Mouse (Mus musculus): ENCODE results near the gene Khsrp.

The Khsrp gene

DNA sequence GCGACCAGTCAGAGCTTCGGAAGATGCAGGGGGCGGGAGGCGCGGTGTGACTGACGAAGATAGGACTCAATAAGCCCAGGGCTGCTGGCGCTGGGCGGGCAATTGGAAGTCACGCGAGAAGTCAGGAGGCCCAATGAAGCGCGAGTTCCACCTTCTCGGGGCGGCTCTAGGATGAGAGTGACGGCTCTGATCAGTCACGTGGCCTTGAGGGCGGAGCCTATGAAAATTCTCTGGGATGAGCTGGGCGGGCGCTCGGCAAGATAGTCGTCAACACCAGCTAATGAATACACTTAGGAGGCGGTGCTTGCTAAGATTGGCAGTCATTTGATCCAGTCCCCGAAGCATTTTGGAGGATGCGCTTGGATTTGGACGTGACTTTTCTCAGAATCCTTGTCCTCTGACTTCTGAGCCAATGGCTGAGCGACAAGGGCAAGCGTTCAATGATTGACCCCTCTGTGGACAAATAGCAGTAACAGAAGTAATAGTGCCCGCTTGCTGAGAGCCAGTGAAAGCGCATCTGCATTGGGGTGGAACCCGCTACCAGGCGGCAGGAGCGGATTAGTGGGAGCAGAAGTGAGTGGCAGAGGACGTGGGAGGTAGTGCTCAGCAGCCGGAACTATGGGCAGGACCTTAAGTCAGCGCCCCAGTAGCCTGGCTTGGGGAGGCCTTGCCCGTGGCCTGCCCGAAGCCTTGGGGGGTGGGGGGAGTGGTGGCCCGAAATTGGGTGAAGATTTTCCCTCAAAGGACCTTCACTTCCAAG lies 519 bp upstream of the Khsrp start:
- peak; percentile 100 for DNase-seq (ENCODE audit: low spot score in 2 of 2)

DNA sequence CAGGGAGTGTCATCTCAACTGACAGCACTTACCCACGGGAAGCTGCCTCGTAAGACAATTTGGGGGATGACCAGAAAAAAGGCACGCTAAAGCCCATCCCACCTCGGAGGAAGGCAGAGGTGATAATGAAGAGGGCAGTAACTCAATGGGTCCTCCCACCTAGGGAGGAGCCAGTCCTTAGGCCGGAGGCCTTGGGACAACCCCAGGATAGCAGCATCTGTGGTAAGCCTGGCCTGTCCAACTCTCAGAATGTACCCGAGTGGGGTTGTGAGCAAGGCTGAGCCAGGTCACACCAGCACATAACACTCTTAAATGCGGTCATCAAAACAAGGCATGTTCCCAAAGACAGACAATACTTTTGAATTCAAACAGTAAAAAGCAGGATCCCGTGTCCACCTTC lies 1.6 kb downstream of the Khsrp start:
- DNase-seq (ENCODE audit: low spot score in 2 of 2), result no peak

DNA sequence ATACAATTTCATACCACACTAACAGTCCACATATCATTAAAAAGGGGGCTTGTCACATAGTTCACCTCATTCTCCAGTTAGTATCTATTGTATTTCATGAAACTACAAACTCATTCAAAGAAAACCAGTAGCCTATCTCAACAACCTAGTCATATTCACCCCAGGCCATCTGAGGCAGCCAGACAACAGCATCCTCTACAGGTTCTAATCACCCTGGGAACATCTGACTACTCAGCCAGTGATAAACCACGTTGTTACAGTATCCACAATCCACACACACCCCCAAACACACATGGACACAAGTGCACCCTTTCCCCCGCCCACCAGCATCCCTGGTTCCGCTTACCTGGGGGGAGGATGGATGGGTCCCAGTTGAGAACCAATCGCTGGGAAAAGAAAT lies 3.9 kb downstream of the Khsrp start:
- no peak for DNase-seq (ENCODE audit: low spot score in 2 of 2)

DNA sequence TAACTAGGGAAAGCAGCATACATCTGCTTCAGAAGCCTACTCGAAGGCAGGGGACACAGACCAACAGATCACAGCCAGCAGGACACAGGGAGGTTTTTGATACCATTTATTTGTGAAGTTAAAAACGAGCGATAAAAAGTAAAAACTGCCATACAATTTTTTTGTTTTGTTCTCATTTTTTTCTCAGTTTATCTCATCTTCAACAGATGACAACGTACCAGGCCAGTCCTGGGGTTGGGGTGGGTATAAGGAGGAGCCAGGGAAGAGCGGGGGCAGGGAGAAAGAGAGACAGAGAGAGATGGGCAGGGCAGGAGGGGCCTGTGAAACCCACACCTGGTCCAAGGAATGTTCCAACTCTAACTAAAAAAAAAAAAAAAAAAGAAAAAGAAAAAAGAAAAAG lies 10.4 kb downstream of the Khsrp start:
- no peak for DNase-seq (ENCODE audit: low spot score in 2 of 2)

DNA sequence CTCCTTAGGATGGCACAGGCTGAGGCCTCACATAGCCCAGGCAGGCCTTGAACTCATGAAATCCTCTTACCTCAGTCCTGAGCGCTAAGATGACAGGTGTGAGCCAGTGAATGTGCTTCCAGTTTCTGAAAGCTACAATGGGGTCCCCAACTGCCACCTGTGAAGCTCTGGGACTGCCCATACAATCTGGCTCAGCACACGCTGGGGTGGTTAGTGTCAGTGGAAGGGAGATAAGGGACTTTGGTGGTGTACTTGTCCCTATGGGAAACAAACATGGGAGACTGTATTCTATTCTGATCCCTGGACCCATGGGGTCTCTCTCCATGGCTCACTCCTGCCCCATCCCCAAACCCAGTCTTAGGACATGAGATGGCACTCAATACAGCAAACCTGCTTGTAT lies 11.6 kb downstream of the Khsrp start:
- no peak for DNase-seq (ENCODE audit: low spot score in 2 of 2)

DNA sequence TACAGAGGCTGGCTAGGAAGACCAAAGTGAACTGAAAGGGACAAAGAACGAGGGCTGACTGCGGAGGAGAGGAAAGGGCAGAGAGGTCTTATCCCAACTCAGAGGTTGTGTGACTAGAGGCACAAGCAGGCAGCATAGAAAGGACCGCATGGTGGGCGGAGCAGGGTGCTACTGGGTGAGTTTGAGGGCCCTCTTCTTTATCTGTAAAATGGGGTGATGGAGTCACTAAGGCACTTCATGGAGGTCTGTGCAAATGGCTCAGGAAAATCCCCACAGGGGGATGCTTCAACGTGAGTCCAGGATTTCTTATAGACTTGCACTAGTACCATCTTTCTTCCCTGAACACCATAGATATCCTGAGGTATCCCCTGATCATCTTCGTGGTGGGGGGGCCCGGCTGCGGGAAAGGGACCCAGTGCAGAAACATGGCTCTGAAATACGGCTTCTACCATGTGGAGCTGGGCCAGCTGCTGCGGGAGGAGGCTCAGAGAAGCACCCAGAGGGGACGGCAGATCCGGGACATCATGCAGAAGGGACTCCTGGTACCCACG lies 19.0 kb downstream of the Khsrp start:
- no peak for DNase-seq (ENCODE audit: low spot score in 2 of 2)

DNA sequence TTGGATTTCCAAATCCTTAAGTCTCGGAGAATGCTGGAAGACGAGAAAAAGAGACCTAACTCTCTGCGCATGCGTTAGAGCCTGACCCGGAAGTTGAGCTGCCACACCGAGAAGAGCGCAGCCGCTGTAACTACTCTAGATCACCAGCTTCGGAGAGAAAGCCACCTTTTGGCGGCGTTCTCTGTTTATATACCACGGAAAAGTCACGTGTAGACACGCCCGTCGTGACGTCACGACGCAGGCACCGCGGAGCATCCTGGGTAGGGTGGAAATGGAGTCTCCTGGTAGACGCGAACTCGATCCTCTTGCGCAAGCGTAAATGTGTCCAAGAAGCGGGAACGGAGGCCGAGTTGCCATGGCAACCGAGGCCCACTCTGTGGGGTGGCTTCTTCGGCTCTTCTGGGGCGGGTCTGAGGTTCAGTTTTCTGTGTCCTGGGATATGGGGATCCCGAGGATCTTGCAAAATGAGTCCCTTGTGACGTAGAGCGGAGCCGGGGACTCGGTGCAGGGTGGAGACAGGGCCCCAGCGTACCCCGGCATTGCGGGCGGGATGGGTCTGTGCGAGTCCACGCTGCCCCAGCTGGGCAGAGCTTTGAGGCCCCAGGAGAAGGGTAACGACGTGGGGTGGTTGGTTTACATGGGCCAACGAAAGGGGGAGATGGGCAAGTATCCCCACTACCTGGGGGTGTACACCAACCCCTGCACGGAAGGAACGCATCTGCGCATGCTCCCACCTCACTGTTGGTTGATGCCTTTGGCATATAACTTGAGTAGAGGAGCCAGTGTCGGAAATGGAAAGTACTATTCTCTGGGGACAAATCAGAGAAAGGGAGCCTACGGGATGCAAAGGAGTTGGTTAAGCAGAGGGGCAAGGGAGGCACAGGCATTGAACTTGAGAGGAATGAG lies 19.8 kb downstream of the Khsrp start, which contains the start of the genes Gtf2f1 and Gm17949:
Gene Gtf2f1 (minus strand): TSS at position 53 of the 906 bp plus-strand sequence.
Gene Gm17949 (plus strand): TSS at position 234 of the 906 bp plus-strand sequence.
- peak; percentile 93 to 96 for DNase-seq (ENCODE audit: low spot score in 2 of 2)

DNA sequence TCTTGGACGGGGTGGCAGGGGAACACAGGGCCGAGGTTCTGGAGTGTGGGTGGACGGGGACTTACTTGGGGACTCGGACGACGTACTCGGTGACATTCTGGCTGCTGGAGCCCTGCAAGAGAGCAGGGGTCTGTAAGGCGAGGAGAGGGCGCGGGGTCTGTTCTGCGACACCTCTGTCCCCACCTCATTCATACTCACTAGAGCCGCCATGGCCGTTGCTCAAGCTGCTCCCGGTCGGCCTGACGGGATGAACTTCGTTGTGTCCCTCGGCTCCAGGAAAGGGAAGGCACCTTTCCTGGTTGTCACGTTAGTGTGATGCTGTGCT lies 20.4 kb downstream of the Khsrp start:
- no peak for DNase-seq (ENCODE audit: low spot score in 2 of 2)

DNA sequence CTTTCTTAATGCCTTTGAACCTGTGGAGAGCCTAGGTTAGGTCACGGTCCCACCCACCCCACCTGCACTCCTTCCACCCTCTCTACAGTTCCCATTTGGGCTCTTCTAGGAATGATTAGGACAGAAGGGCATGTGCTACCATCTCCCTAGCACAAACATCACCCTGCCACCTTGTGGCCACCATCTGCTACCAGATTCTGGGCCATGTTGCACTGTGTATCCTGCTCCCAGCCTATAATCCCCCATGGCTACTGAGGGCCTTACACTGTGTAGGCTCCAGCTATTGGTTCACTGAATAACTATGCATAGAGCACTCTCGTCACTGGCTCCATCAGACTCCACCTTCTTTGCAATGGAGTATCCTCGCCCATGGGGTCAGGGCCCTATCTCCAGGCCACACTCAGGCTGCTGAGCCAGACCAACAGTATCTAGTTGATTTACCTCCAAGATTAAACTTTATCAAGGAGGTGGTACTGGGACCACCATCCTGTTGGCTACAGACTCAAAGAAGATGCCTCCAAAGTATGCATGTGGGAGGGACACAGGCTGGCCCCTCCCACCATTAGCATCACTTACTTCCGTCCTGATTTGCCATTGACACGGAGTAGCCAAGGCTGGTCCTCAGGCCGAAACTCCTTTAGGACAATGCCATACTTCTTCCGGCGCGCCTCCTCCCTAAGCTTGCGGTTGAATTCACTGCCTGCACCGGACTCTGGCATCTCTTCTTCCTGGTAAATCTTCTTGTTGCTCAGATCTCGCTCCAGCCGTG lies 24.0 kb downstream of the Khsrp start:
- no peak for DNase-seq (ENCODE audit: low spot score in 2 of 2)

DNA sequence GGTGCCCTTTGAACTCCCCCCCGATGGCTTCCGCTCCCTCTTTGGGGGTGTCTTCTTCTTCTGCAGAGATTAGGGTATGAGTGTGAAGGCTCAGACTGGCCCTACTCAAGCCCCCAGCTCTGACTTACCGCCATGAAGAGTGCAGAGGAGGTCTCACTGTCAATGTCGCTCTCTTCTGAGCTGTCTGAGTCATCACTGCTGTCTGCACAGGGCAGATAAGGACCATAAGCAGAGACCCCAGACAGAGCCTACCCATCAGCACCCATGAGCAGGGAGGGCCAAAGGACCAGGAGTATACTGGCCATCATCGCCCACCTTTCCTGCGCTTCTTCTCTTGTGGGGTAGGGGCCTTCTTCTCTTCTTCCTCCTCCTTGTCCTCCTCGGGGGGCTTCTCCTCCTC lies 27.3 kb downstream of the Khsrp start:
- DNase-seq (ENCODE audit: low spot score in 2 of 2), result no peak

DNA sequence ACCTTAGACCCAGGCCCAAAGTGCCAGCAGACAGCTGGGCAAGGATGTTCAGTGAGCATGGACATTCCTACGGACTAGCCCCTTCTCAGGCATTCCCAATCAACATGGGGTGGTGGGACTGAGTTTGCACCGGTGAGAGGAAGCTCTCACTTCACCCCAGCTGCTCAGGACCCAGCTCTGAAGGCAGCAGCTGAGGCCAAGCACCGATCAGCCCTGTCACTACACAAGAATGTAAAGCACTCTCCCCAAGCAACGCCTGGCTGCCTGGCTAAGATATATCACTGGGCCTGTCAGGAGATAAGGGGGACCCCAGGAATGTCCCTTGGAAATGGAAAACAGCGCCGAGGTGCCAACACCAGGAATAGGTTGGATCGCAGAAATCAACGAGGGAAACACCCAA lies 30.1 kb downstream of the Khsrp start:
- DNase-seq (ENCODE audit: low spot score in 2 of 2), result no peak

DNA sequence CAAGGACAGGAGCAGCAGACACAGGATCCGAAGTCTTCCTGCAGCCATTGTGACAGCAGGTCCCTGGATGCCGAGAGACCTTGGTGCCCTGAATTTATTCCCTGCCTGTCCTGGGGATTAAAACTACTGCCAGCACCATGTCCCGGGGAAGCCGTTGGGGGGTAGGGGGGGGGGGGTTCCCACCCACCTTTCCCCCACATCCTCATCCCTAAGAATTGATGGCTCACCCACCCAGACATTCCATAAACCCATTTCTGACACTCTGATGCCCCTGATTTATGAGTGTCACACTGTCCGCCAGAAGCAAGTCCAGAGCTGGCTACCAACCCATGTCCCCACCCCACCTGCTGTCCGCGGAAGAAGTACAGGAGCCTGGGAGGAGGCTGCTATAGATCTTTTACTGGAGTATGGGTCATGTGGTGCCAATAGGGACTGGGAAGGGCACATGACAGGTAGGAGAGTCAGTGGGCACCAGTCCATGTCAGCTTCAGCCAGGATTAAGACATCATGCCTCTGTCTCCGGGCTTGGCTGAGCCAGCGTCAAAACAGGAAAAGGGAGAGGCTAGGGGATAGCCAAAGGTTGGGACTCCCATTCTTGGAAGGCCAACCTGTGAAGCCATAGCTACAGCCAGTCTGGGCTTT lies 31.2 kb downstream of the Khsrp start, which contains the start of gene Pspn:
Gene Pspn (minus strand): TSS at position 51 of the 642 bp plus-strand sequence.
- DNase-seq (ENCODE audit: low spot score in 2 of 2), result no peak

DNA sequence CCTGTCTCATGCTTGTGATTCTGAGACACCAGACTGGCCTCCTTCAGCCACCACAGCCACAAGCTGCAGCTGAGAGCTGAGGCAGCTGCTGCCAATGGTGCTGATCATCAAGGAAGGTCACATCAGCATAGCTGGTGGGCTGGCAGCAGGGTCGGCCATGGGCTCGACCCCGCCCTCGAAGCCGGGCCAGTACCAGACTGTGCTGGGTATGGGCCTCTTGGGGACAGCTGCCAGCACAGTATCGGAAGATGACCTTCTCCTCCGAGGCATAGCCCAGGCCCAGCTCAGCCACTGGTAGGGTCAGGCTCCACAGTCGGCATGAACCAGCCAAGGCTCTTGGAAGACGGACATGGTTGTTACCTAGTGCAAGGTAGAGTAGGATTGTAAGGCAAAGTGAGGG lies 31.9 kb downstream of the Khsrp start:
- DNase-seq (ENCODE audit: low spot score in 2 of 2), result no peak

DNA sequence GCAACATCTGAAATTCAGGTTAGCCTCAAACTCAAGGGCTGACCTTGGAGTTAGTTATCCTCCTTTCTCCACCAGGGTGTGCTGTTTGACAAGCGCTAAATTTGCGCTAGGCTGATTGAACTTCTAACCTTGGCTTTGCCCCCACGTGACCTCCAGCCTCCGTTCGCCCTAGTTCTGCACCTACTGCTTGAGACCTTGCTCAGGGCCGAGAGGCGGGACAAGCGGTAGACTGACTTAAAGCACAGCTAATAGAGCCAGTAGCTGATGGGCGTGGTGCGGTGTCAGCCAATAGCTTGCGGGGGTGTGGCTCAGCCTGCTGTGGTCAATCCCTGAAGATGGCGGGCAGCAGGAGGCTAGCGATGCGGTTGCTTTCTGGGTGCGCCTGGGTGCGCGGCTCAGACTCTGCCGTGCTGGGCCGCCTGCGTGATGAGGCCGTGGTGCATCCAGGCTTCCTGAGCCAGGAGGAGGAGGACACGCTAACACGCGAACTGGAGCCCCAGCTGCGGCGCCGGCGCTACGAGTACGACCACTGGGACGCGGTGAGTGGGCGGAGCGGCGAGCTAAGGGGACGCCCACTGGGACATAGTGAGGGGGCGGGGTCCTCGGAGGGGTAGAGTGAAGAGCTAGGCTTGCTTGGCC lies 34.2 kb downstream of the Khsrp start, which contains the start of gene Alkbh7:
Gene Alkbh7 (plus strand): TSS at position 311 of the 639 bp plus-strand sequence.
- DNase-seq (ENCODE audit: low spot score in 2 of 2), result peak; percentile 94 to 96

DNA sequence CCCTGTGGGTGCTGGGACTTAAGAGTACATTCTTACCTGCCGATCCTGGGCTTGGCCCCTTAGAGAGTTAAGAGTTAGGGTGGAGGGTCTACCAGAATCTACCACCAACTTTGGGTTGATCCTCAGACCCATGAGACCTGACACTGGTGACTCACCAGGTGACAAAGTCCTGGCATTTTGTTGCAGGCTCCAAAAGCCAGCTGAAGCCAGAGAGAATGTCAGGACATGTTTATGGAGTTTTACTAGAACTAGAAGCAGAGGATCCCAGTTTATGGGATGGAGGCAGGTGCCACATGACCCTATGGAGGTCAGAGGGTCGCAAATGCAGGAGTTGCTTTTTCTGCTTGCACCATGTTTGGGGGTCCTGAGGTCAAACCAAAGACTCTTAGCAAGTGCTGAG lies 34.8 kb downstream of the Khsrp start:
- DNase-seq (ENCODE audit: low spot score in 2 of 2), result no peak

DNA sequence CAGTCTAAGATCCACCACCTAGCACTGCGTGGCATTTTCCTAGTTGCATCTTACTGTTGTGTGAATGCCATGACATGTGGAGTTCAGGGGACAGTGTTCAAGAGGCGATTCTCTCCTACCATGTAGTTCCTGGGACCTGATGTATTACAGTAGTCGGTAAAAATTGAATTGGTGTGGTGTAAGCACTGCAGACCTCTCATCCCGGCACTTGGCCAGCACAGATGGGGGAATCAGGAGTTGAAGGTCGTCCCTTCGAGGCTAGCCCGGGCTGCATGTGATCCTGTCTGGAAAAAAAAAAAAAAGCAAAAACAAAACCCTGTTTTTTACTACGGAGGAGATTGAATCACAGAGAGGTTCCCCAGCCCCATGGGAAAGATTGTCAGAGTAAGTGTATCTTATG lies 36.3 kb downstream of the Khsrp start:
- DNase-seq (ENCODE audit: low spot score in 2 of 2), result no peak

DNA sequence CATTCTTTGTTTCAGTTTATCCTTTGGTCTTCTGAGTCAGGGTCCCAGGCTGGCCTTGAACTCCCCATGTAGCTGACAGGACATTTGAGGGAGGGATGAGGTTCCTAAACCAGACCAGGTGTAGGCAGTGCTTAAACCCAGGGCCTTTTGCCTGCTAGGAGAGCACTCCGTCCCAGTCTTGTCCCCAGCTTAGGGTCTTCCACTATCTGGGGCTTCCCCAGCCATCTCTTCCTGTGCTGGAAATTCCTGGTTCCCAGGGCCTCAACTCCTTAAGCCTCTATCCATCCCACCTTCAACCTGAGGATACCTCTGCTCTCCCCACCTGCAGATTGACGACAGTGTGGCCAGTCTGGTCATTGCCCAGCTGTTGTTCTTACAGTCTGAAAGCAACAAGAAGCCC lies 40.4 kb downstream of the Khsrp start:
- no peak for DNase-seq (ENCODE audit: low spot score in 2 of 2)

DNA sequence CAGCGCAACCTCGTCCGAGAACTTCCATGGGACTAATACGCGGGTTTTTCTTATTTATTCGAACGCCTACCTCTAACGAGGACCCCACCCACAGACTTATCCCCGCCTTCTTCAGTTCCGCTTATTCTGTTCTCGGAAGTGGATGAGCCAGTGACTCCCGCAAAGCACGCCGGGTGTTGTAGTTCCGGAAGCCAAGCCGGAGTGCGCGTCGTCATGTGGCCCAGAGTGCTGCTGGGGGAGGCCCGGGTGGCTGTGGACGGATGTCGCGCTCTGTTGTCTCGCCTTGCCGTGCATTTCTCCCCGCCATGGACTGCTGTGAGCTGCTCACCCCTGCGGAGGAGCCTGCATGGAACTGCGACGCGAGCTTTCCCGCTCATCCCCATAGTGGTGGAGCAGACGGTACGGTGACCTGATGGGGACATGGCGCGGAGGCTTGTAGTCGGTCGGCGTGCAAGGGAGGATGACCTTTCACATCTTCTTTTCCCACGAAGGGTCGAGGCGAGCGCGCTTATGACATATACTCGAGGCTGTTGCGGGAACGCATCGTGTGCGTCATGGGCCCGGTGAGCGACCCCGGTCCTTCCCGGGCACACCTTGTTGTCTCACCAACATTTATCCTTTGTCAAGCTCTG lies 41.1 kb downstream of the Khsrp start, which contains the start of gene Clpp:
Gene Clpp (plus strand): TSS at position 191 of the 632 bp plus-strand sequence.
- peak; percentile 81 to 96 for DNase-seq (ENCODE audit: low spot score in 2 of 2)

DNA sequence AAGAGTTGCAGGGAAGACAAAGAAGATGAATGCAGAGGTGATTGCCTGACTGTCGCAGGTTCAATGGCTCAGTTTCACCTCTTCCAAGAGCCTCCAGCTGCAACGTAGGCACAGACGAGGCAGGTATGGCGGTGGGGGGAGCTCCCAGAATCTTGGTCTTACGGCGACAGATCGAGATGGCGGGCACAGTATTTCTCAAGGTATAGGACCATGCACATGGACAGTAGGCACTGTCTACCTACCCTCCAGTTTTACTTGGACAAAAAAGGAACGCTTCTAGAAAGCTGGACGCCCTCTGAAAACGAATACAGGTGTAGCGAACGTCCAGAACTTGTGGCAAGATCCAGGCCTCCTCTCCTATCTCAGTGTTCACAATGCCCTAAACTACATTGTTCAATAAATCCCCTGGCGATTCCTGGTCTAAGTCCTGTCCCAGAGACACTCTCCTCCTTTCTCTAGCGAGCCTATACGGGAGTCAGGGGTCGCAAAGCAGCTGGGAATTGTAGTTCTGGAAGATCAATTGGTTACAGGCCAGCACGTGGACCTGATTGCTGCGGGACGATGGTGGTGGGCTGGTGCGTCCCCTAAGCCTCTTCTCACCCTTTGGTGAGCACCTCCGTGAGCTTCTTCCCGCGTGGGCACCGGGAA lies 41.7 kb downstream of the Khsrp start:
- DNase-seq (ENCODE audit: low spot score in 2 of 2), result peak in 1 of 2 experiments; percentile 86

All from left cerebral cortex, adult 9 months (tissue).